Mouse (Mus musculus): ENCODE measurements around the gene Dclk1. TPM values are rescaled to one million over a fixed set of nuclear protein-coding genes. Genes with fewer than 3 reads are reported as not detected.

The Dclk1 gene
- polyA plus RNA-seq, 1 experiment from 2014 or later: 4.4 TPM

GRCm38 (mm10) chr3:55411547-55411946 lies 169.4 kb downstream of the Dclk1 start:
- no peak for ATAC-seq (ENCODE audit: low FRiP score, low TSS enrichment)
- Histone ChIP-seq H3K4me2 (replicated peaks; ENCODE audit: low read depth) (no peak overlapping the region), H3K4me1 (replicated peaks; ENCODE audit: control insufficient read depth, insufficient read depth) (no peaks in the 10 kb centered on the region), H3K27ac (replicated peaks) (no peak overlapping the region), H3K27me3 (ENCODE audit: control insufficient read depth, insufficient read depth, low read length) (no peaks in the 10 kb centered on the region), H3K4me3 (ENCODE audit: low read depth, low read length) (no peak overlapping the region), H3K9me3 (ENCODE audit: control insufficient read depth, low read length) (no peaks in the 10 kb centered on the region), H3K36me3 (ENCODE audit: control insufficient read depth, insufficient read depth, low read length) (no peaks in the 10 kb centered on the region), H3K9ac (ENCODE audit: low read length) (no peak overlapping the region)
- no peak for DNase-seq (ENCODE audit: low spot score)
- TF ChIP-seq EP300 (optimal IDR thresholded peaks at IDR 0.05) (no peak), CTCF (IDR thresholded peaks at IDR 0.05; ENCODE audit: low read depth) (peak; percentile 35)

GRCm38 (mm10) chr3:55415527-55415950 lies 173.4 kb downstream of the Dclk1 start:
- Histone ChIP-seq H3K27me3 (ENCODE audit: control insufficient read depth, insufficient read depth, low read length) (no peaks in the 10 kb centered on the region), H3K4me1 (replicated peaks; ENCODE audit: control insufficient read depth, insufficient read depth) (no peaks in the 10 kb centered on the region), H3K9ac (ENCODE audit: low read length) (no peak overlapping the region), H3K4me3 (ENCODE audit: low read depth, low read length) (no peak overlapping the region), H3K27ac (replicated peaks) (no peak overlapping the region), H3K36me3 (ENCODE audit: control insufficient read depth, insufficient read depth, low read length) (no peaks in the 10 kb centered on the region), H3K4me2 (replicated peaks; ENCODE audit: low read depth) (peak overlapping the region; percentile 39), H3K9me3 (ENCODE audit: control insufficient read depth, low read length) (no peaks in the 10 kb centered on the region)
- DNase-seq (ENCODE audit: low spot score) (no peak), ATAC-seq (ENCODE audit: low FRiP score, low TSS enrichment) (no peak)
- no peak for TF ChIP-seq CTCF (IDR thresholded peaks at IDR 0.05; ENCODE audit: low read depth)
- TF ChIP-seq EP300 (optimal IDR thresholded peaks at IDR 0.05): no peak
- 29% methylated on average over 14 of the region's 14 CpGs for WGBS

GRCm38 (mm10) chr3:55418845-55419244 lies 176.7 kb downstream of the Dclk1 start:
- Histone ChIP-seq H3K9me3 (ENCODE audit: control insufficient read depth, low read length) (no peaks in the 10 kb centered on the region), H3K4me2 (replicated peaks; ENCODE audit: low read depth) (no peak overlapping the region), H3K4me3 (ENCODE audit: low read depth, low read length) (no peak overlapping the region), H3K27me3 (ENCODE audit: control insufficient read depth, insufficient read depth, low read length) (no peaks in the 10 kb centered on the region), H3K36me3 (ENCODE audit: control insufficient read depth, insufficient read depth, low read length) (no peaks in the 10 kb centered on the region), H3K27ac (replicated peaks) (no peak overlapping the region), H3K9ac (ENCODE audit: low read length) (no peak overlapping the region), H3K4me1 (replicated peaks; ENCODE audit: control insufficient read depth, insufficient read depth) (no peaks in the 10 kb centered on the region)
- DNase-seq (ENCODE audit: low spot score) (no peak), ATAC-seq (ENCODE audit: low FRiP score, low TSS enrichment) (no peak)
- TF ChIP-seq EP300 (optimal IDR thresholded peaks at IDR 0.05) (no peak), CTCF (IDR thresholded peaks at IDR 0.05; ENCODE audit: low read depth) (no peak)
- 79% methylated on average over 6 of the region's 6 CpGs for WGBS

GRCm38 (mm10) chr3:55419334-55419733 lies 177.2 kb downstream of the Dclk1 start:
- H3K4me2 ChIP-seq (replicated peaks; ENCODE audit: low read depth): no peak overlapping the region
- no peak overlapping the region for H3K27ac ChIP-seq (replicated peaks)
- no peak overlapping the region for H3K4me3 ChIP-seq (ENCODE audit: low read depth, low read length)
- no peaks in the 10 kb centered on the region for H3K4me1 ChIP-seq (replicated peaks; ENCODE audit: control insufficient read depth, insufficient read depth)
- no peaks in the 10 kb centered on the region for H3K27me3 ChIP-seq (ENCODE audit: control insufficient read depth, insufficient read depth, low read length)
- ATAC-seq (ENCODE audit: low FRiP score, low TSS enrichment) (no peak), DNase-seq (ENCODE audit: low spot score) (no peak)
- H3K36me3 ChIP-seq (ENCODE audit: control insufficient read depth, insufficient read depth, low read length): no peaks in the 10 kb centered on the region
- no peak for TF ChIP-seq CTCF (IDR thresholded peaks at IDR 0.05; ENCODE audit: low read depth)
- no peak for TF ChIP-seq EP300 (optimal IDR thresholded peaks at IDR 0.05)
- no peaks in the 10 kb centered on the region for H3K9me3 ChIP-seq (ENCODE audit: control insufficient read depth, low read length)
- H3K9ac ChIP-seq (ENCODE audit: low read length): no peak overlapping the region
- WGBS: 30% methylated on average over 3 of the region's 3 CpGs

GRCm38 (mm10) chr3:55420436-55421083 lies 178.4 kb downstream of the Dclk1 start:
- Histone ChIP-seq H3K9me3 (ENCODE audit: control insufficient read depth, low read length) (no peaks in the 10 kb centered on the region), H3K4me1 (replicated peaks; ENCODE audit: control insufficient read depth, insufficient read depth) (no peaks in the 10 kb centered on the region), H3K4me2 (replicated peaks; ENCODE audit: low read depth) (no peak overlapping the region), H3K27me3 (ENCODE audit: control insufficient read depth, insufficient read depth, low read length) (no peaks in the 10 kb centered on the region), H3K9ac (ENCODE audit: low read length) (no peak overlapping the region), H3K27ac (replicated peaks) (no peak overlapping the region), H3K36me3 (ENCODE audit: control insufficient read depth, insufficient read depth, low read length) (no peaks in the 10 kb centered on the region), H3K4me3 (ENCODE audit: low read depth, low read length) (no peak overlapping the region)
- TF ChIP-seq EP300 (optimal IDR thresholded peaks at IDR 0.05): no peak
- TF ChIP-seq CTCF (IDR thresholded peaks at IDR 0.05; ENCODE audit: low read depth): no peak
- ATAC-seq (ENCODE audit: low FRiP score, low TSS enrichment): no peak
- no peak for DNase-seq (ENCODE audit: low spot score)
- 51% methylated on average over 8 of the region's 8 CpGs for WGBS

GRCm38 (mm10) chr3:55423640-55424397 lies 181.7 kb downstream of the Dclk1 start:
- no peak overlapping the region for H3K9ac ChIP-seq (ENCODE audit: low read length)
- H3K4me2 ChIP-seq (replicated peaks; ENCODE audit: low read depth): no peak overlapping the region
- WGBS: 34% methylated on average over 11 of the region's 11 CpGs
- no peak for ATAC-seq (ENCODE audit: low FRiP score, low TSS enrichment)
- no peak for TF ChIP-seq EP300 (optimal IDR thresholded peaks at IDR 0.05)
- no peak overlapping the region for H3K4me3 ChIP-seq (ENCODE audit: low read depth, low read length)
- DNase-seq (ENCODE audit: low spot score): no peak
- no peaks in the 10 kb centered on the region for H3K36me3 ChIP-seq (ENCODE audit: control insufficient read depth, insufficient read depth, low read length)
- no peak overlapping the region for H3K27ac ChIP-seq (replicated peaks)
- no peaks in the 10 kb centered on the region for H3K4me1 ChIP-seq (replicated peaks; ENCODE audit: control insufficient read depth, insufficient read depth)
- no peaks in the 10 kb centered on the region for H3K9me3 ChIP-seq (ENCODE audit: control insufficient read depth, low read length)
- no peaks in the 10 kb centered on the region for H3K27me3 ChIP-seq (ENCODE audit: control insufficient read depth, insufficient read depth, low read length)
